Mouse (Mus musculus): ENCODE results near the gene Lpcat2b. TPM values are rescaled to one million over a fixed set of nuclear protein-coding genes. Genes with fewer than 3 reads are reported as not detected.

Gene Lpcat2b
- polyA plus RNA-seq, 1 experiment from 2014 or later = not detected

GRCm38 (mm10) chr5:107437464-107438281 is 6.3 kb downstream of the Lpcat2b start, which contains the start of gene Btbd8:
Gene Btbd8 (plus strand): TSS chr5:107437997.
- Histone ChIP-seq H3K9me3 (replicated peaks; ENCODE audit: control insufficient read depth, low read length) (no peaks in the 10 kb centered on the region), H3K4me3 (ENCODE audit: low read depth, low read length) (peak within 1 kb of the TSS; percentile 76), H3K9ac (ENCODE audit: low read depth, low read length) (peak within 1 kb of the TSS; percentile 92), H3K4me2 (peak within 1 kb of the TSS; percentile 77), H3K4me1 (ENCODE audit: control insufficient read depth, insufficient read depth, low read length) (peaks cover 5% of the 10 kb centered on the region; the same call in 1 of the 2 replicates), H3K27ac (ENCODE audit: low read depth, low read length) (peak within 1 kb of the TSS; percentile 72), H3K36me3 (ENCODE audit: control insufficient read depth, insufficient read depth, low read length) (no peaks in the 10 kb centered on the region), H3K27me3 (ENCODE audit: control insufficient read depth, insufficient read depth, low read length) (no peaks in the 10 kb centered on the region)
- peak; percentile 93 for ATAC-seq (replicated peaks; ENCODE audit: insufficient number of reproducible peaks, low FRiP score, low TSS enrichment)
- under 1% methylated on average over 47 of the region's 51 CpGs for WGBS (ENCODE audit: insufficient replicate concordance)

- H3K9me3 ChIP-seq (replicated peaks; ENCODE audit: control insufficient read depth, low read length) = no peaks in the 10 kb centered on the region
- H3K4me2 ChIP-seq = peak overlapping the region; percentile 77
- peaks cover 5% of the 10 kb centered on the region; the same call in 1 of the 2 replicates for H3K4me1 ChIP-seq (ENCODE audit: control insufficient read depth, insufficient read depth, low read length)
- no peak for ATAC-seq (replicated peaks; ENCODE audit: insufficient number of reproducible peaks, low FRiP score, low TSS enrichment)
- no peaks in the 10 kb centered on the region for H3K36me3 ChIP-seq (ENCODE audit: control insufficient read depth, insufficient read depth, low read length)
- H3K4me3 ChIP-seq (ENCODE audit: low read depth, low read length) = peak overlapping the region; percentile 76
- peak overlapping the region; percentile 92 for H3K9ac ChIP-seq (ENCODE audit: low read depth, low read length)
- 26% methylated on average over 7 of the region's 7 CpGs for WGBS (ENCODE audit: insufficient replicate concordance)
- H3K27me3 ChIP-seq (ENCODE audit: control insufficient read depth, insufficient read depth, low read length) = no peaks in the 10 kb centered on the region
- peak overlapping the region; percentile 72 for H3K27ac ChIP-seq (ENCODE audit: low read depth, low read length)
Observed at GRCm38 (mm10) chr5:107438353-107438752, 7.0 kb downstream of the Lpcat2b start.

GRCm38 (mm10) chr5:107441881-107442280 is 10.5 kb downstream of the Lpcat2b start:
- Histone ChIP-seq H3K27ac (ENCODE audit: low read depth, low read length) (no peak overlapping the region), H3K4me1 (ENCODE audit: control insufficient read depth, insufficient read depth, low read length) (peaks cover 5% of the 10 kb centered on the region; the same call in 1 of the 2 replicates), H3K4me2 (no peak overlapping the region), H3K4me3 (ENCODE audit: low read depth, low read length) (no peak overlapping the region), H3K9me3 (replicated peaks; ENCODE audit: control insufficient read depth, low read length) (no peaks in the 10 kb centered on the region), H3K27me3 (ENCODE audit: control insufficient read depth, insufficient read depth, low read length) (no peaks in the 10 kb centered on the region), H3K36me3 (ENCODE audit: control insufficient read depth, insufficient read depth, low read length) (no peaks in the 10 kb centered on the region), H3K9ac (ENCODE audit: low read depth, low read length) (no peak overlapping the region)
- 69% methylated on average over 5 of the region's 5 CpGs for WGBS (ENCODE audit: insufficient replicate concordance)
- no peak for ATAC-seq (replicated peaks; ENCODE audit: insufficient number of reproducible peaks, low FRiP score, low TSS enrichment)

- Histone ChIP-seq H3K27ac (ENCODE audit: low read depth, low read length) (no peak overlapping the region), H3K4me2 (no peak overlapping the region), H3K4me1 (ENCODE audit: control insufficient read depth, insufficient read depth, low read length) (no peaks in the 10 kb centered on the region), H3K27me3 (ENCODE audit: control insufficient read depth, insufficient read depth, low read length) (no peaks in the 10 kb centered on the region), H3K4me3 (ENCODE audit: low read depth, low read length) (no peak overlapping the region), H3K9ac (ENCODE audit: low read depth, low read length) (no peak overlapping the region), H3K36me3 (ENCODE audit: control insufficient read depth, insufficient read depth, low read length) (no peaks in the 10 kb centered on the region), H3K9me3 (replicated peaks; ENCODE audit: control insufficient read depth, low read length) (no peaks in the 10 kb centered on the region)
- 80% methylated on average over 4 of the region's 4 CpGs for WGBS (ENCODE audit: insufficient replicate concordance)
- ATAC-seq (replicated peaks; ENCODE audit: insufficient number of reproducible peaks, low FRiP score, low TSS enrichment) = no peak
Observed at GRCm38 (mm10) chr5:107444251-107444650, 12.9 kb downstream of the Lpcat2b start.

GRCm38 (mm10) chr5:107447977-107448376 is 16.6 kb downstream of the Lpcat2b start:
- no peak overlapping the region for H3K4me3 ChIP-seq (ENCODE audit: low read depth, low read length)
- no peak overlapping the region for H3K27ac ChIP-seq (ENCODE audit: low read depth, low read length)
- no peaks in the 10 kb centered on the region for H3K9me3 ChIP-seq (replicated peaks; ENCODE audit: control insufficient read depth, low read length)
- ATAC-seq (replicated peaks; ENCODE audit: insufficient number of reproducible peaks, low FRiP score, low TSS enrichment) = no peak
- H3K4me2 ChIP-seq = no peak overlapping the region
- no peak overlapping the region for H3K9ac ChIP-seq (ENCODE audit: low read depth, low read length)
- 76% methylated on average over 4 of the region's 4 CpGs for WGBS (ENCODE audit: insufficient replicate concordance)
- H3K36me3 ChIP-seq (ENCODE audit: control insufficient read depth, insufficient read depth, low read length) = no peaks in the 10 kb centered on the region
- no peaks in the 10 kb centered on the region for H3K27me3 ChIP-seq (ENCODE audit: control insufficient read depth, insufficient read depth, low read length)
- H3K4me1 ChIP-seq (ENCODE audit: control insufficient read depth, insufficient read depth, low read length) = no peaks in the 10 kb centered on the region

GRCm38 (mm10) chr5:107448784-107449183 is 17.4 kb downstream of the Lpcat2b start:
- 89% methylated on average over 4 of the region's 4 CpGs for WGBS (ENCODE audit: insufficient replicate concordance)
- H3K4me2 ChIP-seq = no peak overlapping the region
- H3K4me3 ChIP-seq (ENCODE audit: low read depth, low read length) = no peak overlapping the region
- H3K9ac ChIP-seq (ENCODE audit: low read depth, low read length) = no peak overlapping the region
- H3K27ac ChIP-seq (ENCODE audit: low read depth, low read length) = no peak overlapping the region
- no peaks in the 10 kb centered on the region for H3K27me3 ChIP-seq (ENCODE audit: control insufficient read depth, insufficient read depth, low read length)
- no peaks in the 10 kb centered on the region for H3K9me3 ChIP-seq (replicated peaks; ENCODE audit: control insufficient read depth, low read length)
- H3K4me1 ChIP-seq (ENCODE audit: control insufficient read depth, insufficient read depth, low read length) = no peaks in the 10 kb centered on the region
- H3K36me3 ChIP-seq (ENCODE audit: control insufficient read depth, insufficient read depth, low read length) = no peaks in the 10 kb centered on the region
- no peak for ATAC-seq (replicated peaks; ENCODE audit: insufficient number of reproducible peaks, low FRiP score, low TSS enrichment)

- H3K27ac ChIP-seq (ENCODE audit: low read depth, low read length) = no peak overlapping the region
- WGBS (ENCODE audit: insufficient replicate concordance) = 81% methylated on average over 5 of the region's 5 CpGs
- H3K4me1 ChIP-seq (ENCODE audit: control insufficient read depth, insufficient read depth, low read length) = no peaks in the 10 kb centered on the region
- no peak overlapping the region for H3K4me3 ChIP-seq (ENCODE audit: low read depth, low read length)
- no peaks in the 10 kb centered on the region for H3K27me3 ChIP-seq (ENCODE audit: control insufficient read depth, insufficient read depth, low read length)
- no peak overlapping the region for H3K9ac ChIP-seq (ENCODE audit: low read depth, low read length)
- ATAC-seq (replicated peaks; ENCODE audit: insufficient number of reproducible peaks, low FRiP score, low TSS enrichment) = no peak
- no peaks in the 10 kb centered on the region for H3K9me3 ChIP-seq (replicated peaks; ENCODE audit: control insufficient read depth, low read length)
- no peak overlapping the region for H3K4me2 ChIP-seq
- no peaks in the 10 kb centered on the region for H3K36me3 ChIP-seq (ENCODE audit: control insufficient read depth, insufficient read depth, low read length)
Observed at GRCm38 (mm10) chr5:107449620-107450019, 18.3 kb downstream of the Lpcat2b start.

- no peak overlapping the region for H3K27ac ChIP-seq (ENCODE audit: low read depth, low read length)
- no peaks in the 10 kb centered on the region for H3K27me3 ChIP-seq (ENCODE audit: control insufficient read depth, insufficient read depth, low read length)
- no peaks in the 10 kb centered on the region for H3K9me3 ChIP-seq (replicated peaks; ENCODE audit: control insufficient read depth, low read length)
- H3K4me3 ChIP-seq (ENCODE audit: low read depth, low read length) = no peak overlapping the region
- no peak for ATAC-seq (replicated peaks; ENCODE audit: insufficient number of reproducible peaks, low FRiP score, low TSS enrichment)
- no peaks in the 10 kb centered on the region for H3K36me3 ChIP-seq (ENCODE audit: control insufficient read depth, insufficient read depth, low read length)
- H3K4me2 ChIP-seq = no peak overlapping the region
- H3K9ac ChIP-seq (ENCODE audit: low read depth, low read length) = no peak overlapping the region
- H3K4me1 ChIP-seq (ENCODE audit: control insufficient read depth, insufficient read depth, low read length) = no peaks in the 10 kb centered on the region
- 86% methylated on average over 5 of the region's 5 CpGs for WGBS (ENCODE audit: insufficient replicate concordance)
Observed at GRCm38 (mm10) chr5:107450299-107450698, 18.9 kb downstream of the Lpcat2b start.
